Mouse (Mus musculus): ENCODE measurements around the gene Olfr374.

Gene Olfr374

DNA sequence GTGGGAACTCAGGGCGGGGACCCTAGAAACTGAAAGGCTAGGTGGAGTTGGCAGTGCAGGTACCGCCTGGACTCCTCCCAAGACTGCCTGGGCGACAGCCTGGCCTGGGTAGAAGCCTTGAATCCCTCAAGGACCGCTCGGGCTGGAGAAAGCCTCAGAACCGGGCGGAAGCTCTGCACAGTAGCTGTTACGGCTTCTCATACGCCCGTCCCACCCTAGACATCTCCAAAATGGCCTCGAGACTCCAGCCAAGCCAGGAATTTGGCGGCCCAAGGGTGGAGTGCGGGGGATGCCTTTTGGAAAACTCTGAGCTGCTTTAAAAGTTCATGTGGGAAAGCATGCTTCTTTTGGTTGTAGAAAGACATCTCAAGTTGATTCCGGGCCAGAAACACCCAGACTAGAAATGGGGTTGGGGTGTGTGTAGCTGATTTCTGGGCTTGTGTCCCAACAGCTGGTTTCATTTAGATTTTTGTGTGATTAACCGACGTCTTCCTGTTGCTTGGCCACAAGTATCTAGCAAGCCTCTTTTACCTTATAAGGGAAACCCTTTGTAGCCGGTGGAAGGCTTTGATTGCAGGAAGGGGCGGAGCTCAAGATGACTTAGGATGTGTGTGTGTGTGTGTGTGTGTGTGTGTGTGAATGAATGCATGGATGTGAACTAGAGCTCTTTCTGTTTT, 29.6 kb downstream of the Olfr374 start:
- DNase-seq = peak; percentile 99

GRCm38 (mm10) chr8:72137431-72137830, 30.6 kb downstream of the Olfr374 start:
- DNase-seq = peak; percentile 93

DNA sequence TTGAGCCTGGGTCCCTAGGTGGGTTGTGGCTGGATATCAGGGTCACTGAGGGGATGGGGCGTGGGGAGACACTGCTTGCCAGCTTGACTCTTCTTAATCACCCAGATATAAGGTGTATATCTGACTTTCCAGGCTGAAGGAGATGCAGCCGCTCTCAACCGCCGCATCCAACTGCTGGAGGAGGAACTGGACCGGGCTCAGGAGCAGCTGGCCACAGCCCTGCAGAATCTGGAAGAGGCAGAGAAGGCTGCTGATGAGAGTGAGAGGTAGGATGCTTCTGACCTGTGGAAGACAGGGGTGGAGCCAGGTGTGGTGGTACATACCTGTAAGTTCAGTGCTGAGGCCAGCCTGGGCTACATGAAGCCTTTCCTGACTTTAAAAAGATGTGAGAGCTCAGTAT, 31.6 kb downstream of the Olfr374 start:
- peak; percentile 91 for DNase-seq

DNA sequence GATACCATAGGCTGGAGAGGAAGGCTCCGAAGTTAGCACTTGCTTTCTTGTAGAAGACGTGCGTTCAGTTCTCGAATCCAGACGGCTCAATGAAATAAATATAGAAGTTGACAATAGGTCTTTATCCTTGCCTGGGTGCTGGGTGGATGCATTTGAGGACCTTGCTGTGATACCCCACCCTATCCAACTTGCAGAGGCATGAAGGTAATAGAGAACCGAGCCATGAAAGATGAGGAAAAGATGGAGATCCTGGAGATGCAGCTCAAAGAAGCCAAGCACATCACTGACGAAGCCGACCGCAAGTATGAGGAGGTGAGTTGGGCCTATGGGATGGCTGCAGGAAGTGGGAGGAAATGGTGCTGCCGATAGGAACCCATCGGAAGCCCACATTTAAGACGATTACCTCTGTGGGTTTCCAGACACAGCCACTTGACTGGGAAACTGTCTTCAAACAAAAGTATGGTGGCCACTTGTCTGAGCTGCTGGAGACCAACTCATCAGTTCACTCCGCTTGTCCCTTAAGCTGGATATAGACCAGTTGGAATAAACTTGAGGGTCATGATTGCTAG, 36.5 kb downstream of the Olfr374 start:
- peak; percentile 66 for DNase-seq

DNA sequence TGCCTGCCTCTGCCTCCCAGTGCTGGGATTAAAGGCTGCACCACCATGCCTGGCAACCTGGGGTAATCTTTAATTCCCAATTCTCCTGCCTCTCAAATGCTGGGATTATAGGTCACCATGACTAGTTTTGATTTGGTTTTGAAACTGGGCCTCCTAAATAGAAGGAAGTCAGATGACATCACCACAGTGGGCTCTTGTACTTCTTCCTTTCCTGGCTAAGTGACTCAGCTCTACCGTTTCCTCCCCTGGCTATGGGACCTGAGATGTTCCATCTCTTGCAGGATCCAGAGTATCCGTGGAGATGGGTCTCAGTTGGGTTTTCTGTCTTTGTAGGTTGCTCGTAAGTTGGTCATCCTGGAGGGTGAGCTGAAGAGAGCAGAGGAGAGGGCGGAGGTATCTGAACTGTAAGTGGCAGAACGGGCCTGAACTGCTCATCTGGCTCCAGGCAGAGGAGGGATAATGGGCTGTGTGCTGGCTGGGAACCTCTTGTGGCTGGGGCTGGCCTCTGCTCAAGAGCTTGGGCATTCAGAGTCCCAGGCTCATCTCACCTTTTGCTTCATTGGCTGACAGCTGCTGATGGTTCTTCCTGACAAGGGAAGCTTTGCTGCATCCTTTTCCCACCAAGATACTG, 37.6 kb downstream of the Olfr374 start:
- peak; percentile 81 for DNase-seq

- no peak for DNase-seq
These were observed 38.7 kb downstream of the Olfr374 start for GRCm38 (mm10) chr8:72145511-72145910.

- DNase-seq = no peak
These were observed 39.2 kb downstream of the Olfr374 start for GRCm38 (mm10) chr8:72146056-72146455.

DNA sequence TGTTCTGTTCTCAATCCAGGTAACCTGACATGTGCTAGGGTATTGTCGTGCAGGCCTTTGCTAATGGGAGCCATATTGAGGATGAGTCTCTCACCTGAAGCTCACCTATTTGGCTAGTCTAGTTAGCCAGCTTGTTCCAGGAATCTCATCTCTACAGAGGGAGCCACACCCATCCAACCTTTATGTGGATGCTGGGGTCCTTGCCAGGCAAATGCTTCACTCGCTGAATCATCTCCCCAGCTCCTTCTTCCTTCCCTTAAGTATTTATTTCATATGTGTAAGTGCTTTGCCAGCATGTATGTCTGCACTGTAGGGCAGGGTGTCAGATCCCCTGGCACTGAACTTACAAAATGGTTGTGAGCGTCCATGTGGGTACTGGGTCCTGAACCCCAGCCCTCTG, 39.7 kb downstream of the Olfr374 start:
- DNase-seq = no peak

DNA sequence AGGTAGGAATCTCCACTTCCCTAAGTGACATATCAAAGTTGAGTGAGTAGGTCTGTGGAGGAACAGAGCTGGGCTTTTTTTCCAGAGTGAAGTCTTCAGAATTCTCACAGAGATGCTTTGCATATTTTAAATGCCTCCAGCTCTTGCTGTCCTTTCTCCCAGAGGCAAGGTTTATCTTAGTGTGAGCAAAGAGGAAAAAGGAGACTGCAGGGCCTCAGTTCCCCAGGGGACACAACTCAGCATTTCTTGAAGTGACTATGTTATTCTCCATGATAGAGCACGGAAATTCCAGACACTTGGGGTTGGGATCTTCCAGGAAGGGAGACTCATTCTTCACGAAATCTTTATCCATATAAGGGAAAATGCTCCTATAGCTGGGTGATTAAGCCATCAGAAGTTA, 40.4 kb downstream of the Olfr374 start:
- no peak for DNase-seq

- no peak for DNase-seq
These were observed 42.2 kb downstream of the Olfr374 start for GRCm38 (mm10) chr8:72149056-72149455.

GRCm38 (mm10) chr8:72151418-72152078, 44.7 kb downstream of the Olfr374 start:
- DNase-seq = no peak

GRCm38 (mm10) chr8:72153382-72153781, 46.5 kb downstream of the Olfr374 start:
- no peak for DNase-seq

GRCm38 (mm10) chr8:72158096-72158495, 51.3 kb downstream of the Olfr374 start:
- no peak for DNase-seq

- peak; percentile 93 for DNase-seq
These were observed 51.9 kb downstream of the Olfr374 start for GRCm38 (mm10) chr8:72158726-72159125.

GRCm38 (mm10) chr8:72160007-72160406, 53.2 kb downstream of the Olfr374 start:
- DNase-seq = no peak

- peak; percentile 100 for DNase-seq
These were observed 54.2 kb downstream of the Olfr374 start, which contains the start of gene Rab8a for GRCm38 (mm10) chr8:72160707-72161697. TSS of gene Rab8a (plus strand) at chr8:72161200.

GRCm38 (mm10) chr8:72162821-72163220, 56.0 kb downstream of the Olfr374 start:
- DNase-seq = no peak
